Mouse (Mus musculus) heart, embryonic 15.5 days (tissue): Measurements from ENCODE around the gene Kansl3. TPM values are rescaled to one million over a fixed set of nuclear protein-coding genes. Genes with fewer than 3 reads are reported as not detected.

Source experiments
- ATAC-seq: fragments of 200-750 bp; cut with Nextera tagmentation; replicated peaks from 2 replicates; pipeline ENCODE4 v1.8.0; 2017; ENCODE audit warnings: low read depth, moderate TSS enrichment; ENCODE audit not compliant: insufficient number of reproducible peaks, insufficient read depth, low FRiP score
- H3K27ac ChIP-seq: fragments of 300-500 bp; sonication (generic); 2 replicates; pipeline ENCODE4 v1.5.1; 2015; ENCODE audit warnings: mild to moderate bottlenecking, inconsistent platforms
- H3K27me3 ChIP-seq: fragments of 300-500 bp; sonication (generic); 2 replicates; pipeline ENCODE4 v1.6.1; 2015; ENCODE audit warnings: inconsistent platforms
- H3K36me3 ChIP-seq: fragments of 300-500 bp; sonication (generic); 2 replicates; pipeline ENCODE4 v1.6.1; 2015; ENCODE audit warnings: mild to moderate bottlenecking, inconsistent platforms
- H3K4me1 ChIP-seq: fragments of 300-500 bp; sonication (generic); replicated peaks from 2 replicates; pipeline ENCODE4 v1.6.1; 2015; ENCODE audit warnings: inconsistent platforms
- H3K4me2 ChIP-seq: fragments of 300-500 bp; sonication (generic); 2 replicates; pipeline ENCODE4 v1.6.1; 2015; ENCODE audit warnings: inconsistent platforms, mild to moderate bottlenecking, moderate library complexity
- H3K4me3 ChIP-seq: fragments of 300-500 bp; sonication (generic); 2 replicates; pipeline ENCODE4 v1.5.1; 2015; ENCODE audit warnings: mild to moderate bottlenecking, inconsistent platforms
- H3K9ac ChIP-seq: fragments of 300-500 bp; sonication (generic); 2 replicates; pipeline ENCODE4 v1.6.1; 2015; ENCODE audit warnings: mild to moderate bottlenecking, inconsistent platforms
- H3K9me3 ChIP-seq: fragments of 300-500 bp; sonication (generic); replicated peaks from 2 replicates; pipeline ENCODE4 v1.6.1; 2016; ENCODE audit warnings: inconsistent platforms
- WGBS: fragments of 180-500 bp; shearing (Covaris S2); methylation state at CpG from one replicate; pipeline ENCODE4 v1.1.7; 2015; ENCODE audit warnings: mixed read lengths; 5-methylcytosine and 5-hydroxymethylcytosine counted together
- polyA plus RNA-seq: library from polyadenylated mRNA; unstranded; fragments of >200 nt; fragmentation: Nextera tagmentation; extraction: Ambion mirVana; gene quantifications from 2 replicates; pipeline ENCODE4 v1.2.1, GENCODE M21; 2015

The Kansl3 gene
- polyA plus RNA-seq: 39.4 and 44.2 TPM in 2 replicates

- Histone ChIP-seq H3K9me3 (no peaks in the 10 kb centered on the region), H3K4me3 (peak within 1 kb of the TSS; percentile 95), H3K4me2 (peak within 1 kb of the TSS; percentile 63), H3K27ac (peak within 1 kb of the TSS; percentile 88), H3K27me3 (no peaks in the 10 kb centered on the region), H3K9ac (peak within 1 kb of the TSS; percentile 95), H3K36me3 (peaks cover 12% of the 10 kb centered on the region), H3K4me1 (peaks cover 20% of the 10 kb centered on the region)
- whole genome bisulfite sequencing: 3% methylated on average over 61 of the region's 61 CpGs
- ATAC-seq: peak; percentile 77
These were observed at the start of gene Kansl3 for GRCm38 (mm10) chr1:36368969-36369645. Gene Kansl3 (minus strand): TSS chr1:36369181.

DNA sequence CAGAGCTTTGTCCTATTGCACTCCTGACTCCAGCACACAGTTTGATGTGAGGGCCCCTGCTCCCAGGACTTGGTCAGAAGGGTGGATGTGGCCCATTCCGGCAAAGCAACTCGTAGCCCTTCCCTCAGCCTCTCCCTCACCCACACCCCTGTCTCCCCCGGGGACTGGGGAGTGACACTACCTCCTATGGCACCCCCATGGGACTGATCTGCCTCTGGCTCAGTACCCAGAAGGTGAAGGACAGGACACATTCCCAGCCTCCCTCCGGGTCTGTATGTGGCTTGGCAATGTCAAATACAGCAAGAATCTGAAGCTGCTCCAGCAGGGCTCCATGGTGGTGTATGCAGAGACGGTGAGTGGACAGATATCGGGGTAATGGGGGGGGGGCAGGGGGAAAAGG is 35.5 kb upstream of the Kansl3 start:
- H3K27me3 ChIP-seq: no peaks in the 10 kb centered on the region
- no peak overlapping the region for H3K4me2 ChIP-seq
- H3K4me3 ChIP-seq: no peak overlapping the region
- no peak overlapping the region for H3K9ac ChIP-seq
- no peak overlapping the region for H3K27ac ChIP-seq
- 60% methylated on average over 6 of the region's 6 CpGs for WGBS
- H3K9me3 ChIP-seq: no peaks in the 10 kb centered on the region
- ATAC-seq: no peak
- H3K4me1 ChIP-seq: no peaks in the 10 kb centered on the region
- H3K36me3 ChIP-seq: no peaks in the 10 kb centered on the region

- Histone ChIP-seq H3K9ac (no peak overlapping the region), H3K4me3 (no peak overlapping the region), H3K27me3 (no peaks in the 10 kb centered on the region), H3K27ac (no peak overlapping the region), H3K36me3 (no peaks in the 10 kb centered on the region), H3K9me3 (no peaks in the 10 kb centered on the region), H3K4me2 (no peak overlapping the region), H3K4me1 (no peaks in the 10 kb centered on the region)
- ATAC-seq: no peak
- WGBS: 72% methylated on average over 4 of the region's 4 CpGs
These were observed 32.5 kb upstream of the Kansl3 start for GRCm38 (mm10) chr1:36401509-36401908.

- H3K9me3 ChIP-seq: no peaks in the 10 kb centered on the region
- no peak overlapping the region for H3K4me2 ChIP-seq
- no peak for ATAC-seq
- H3K36me3 ChIP-seq: no peaks in the 10 kb centered on the region
- no peak overlapping the region for H3K27ac ChIP-seq
- H3K27me3 ChIP-seq: no peaks in the 10 kb centered on the region
- no peak overlapping the region for H3K9ac ChIP-seq
- no peak overlapping the region for H3K4me3 ChIP-seq
- 21% methylated on average over 6 of the region's 6 CpGs for WGBS
- H3K4me1 ChIP-seq: 0 out of 2 replicates have a peak, but pooled peaks cover 5% of the 10 kb centered on the region
These were observed 28.1 kb upstream of the Kansl3 start for GRCm38 (mm10) chr1:36397041-36397440.

GRCm38 (mm10) chr1:36379582-36379981 is 10.6 kb upstream of the Kansl3 start:
- Histone ChIP-seq H3K4me2 (no peak overlapping the region), H3K9ac (no peak overlapping the region), H3K4me1 (no peaks in the 10 kb centered on the region), H3K27me3 (no peaks in the 10 kb centered on the region), H3K9me3 (no peaks in the 10 kb centered on the region), H3K27ac (no peak overlapping the region), H3K36me3 (no peaks in the 10 kb centered on the region), H3K4me3 (no peak overlapping the region)
- ATAC-seq: no peak
- WGBS: 67% methylated on average over 4 of the region's 4 CpGs

GRCm38 (mm10) chr1:36378880-36379279 is 9.9 kb upstream of the Kansl3 start:
- H3K27ac ChIP-seq: no peak overlapping the region
- 61% methylated on average over 6 of the region's 6 CpGs for WGBS

GRCm38 (mm10) chr1:36371934-36372845 is 3.2 kb upstream of the Kansl3 start, which contains the start of gene Fer1l5:
Gene Fer1l5 (plus strand): TSS chr1:36372291.
- H3K9me3 ChIP-seq: no peaks in the 10 kb centered on the region
- H3K27ac ChIP-seq: no peak within 1 kb of the TSS
- no peaks in the 10 kb centered on the region for H3K36me3 ChIP-seq
- ATAC-seq: no peak
- no peak within 1 kb of the TSS for H3K4me3 ChIP-seq
- H3K4me1 ChIP-seq: peaks cover 13% of the 10 kb centered on the region
- H3K27me3 ChIP-seq: no peaks in the 10 kb centered on the region
- H3K4me2 ChIP-seq: no peak within 1 kb of the TSS
- no peak within 1 kb of the TSS for H3K9ac ChIP-seq
- WGBS: 65% methylated on average over 10 of the region's 10 CpGs

More at GRCm38 (mm10) chr1:36378880-36379279, 9.9 kb upstream of the Kansl3 start:
- Histone ChIP-seq H3K27me3 (no peaks in the 10 kb centered on the region), H3K9me3 (no peaks in the 10 kb centered on the region), H3K36me3 (no peaks in the 10 kb centered on the region), H3K9ac (no peak overlapping the region), H3K4me2 (no peak overlapping the region), H3K4me3 (no peak overlapping the region), H3K4me1 (no peaks in the 10 kb centered on the region)
- no peak for ATAC-seq

- no peak overlapping the region for H3K27ac ChIP-seq
- no peak overlapping the region for H3K4me2 ChIP-seq
- H3K4me1 ChIP-seq: peaks cover 19% of the 10 kb centered on the region
- H3K36me3 ChIP-seq: peaks cover under 1% of the 10 kb centered on the region; the same call in 1 of the 2 replicates
- no peak for ATAC-seq
- H3K27me3 ChIP-seq: no peaks in the 10 kb centered on the region
- 78% methylated on average over 6 of the region's 6 CpGs for WGBS
- no peak overlapping the region for H3K4me3 ChIP-seq
- no peak overlapping the region for H3K9ac ChIP-seq
- no peaks in the 10 kb centered on the region for H3K9me3 ChIP-seq
These were observed 1.9 kb upstream of the Kansl3 start for GRCm38 (mm10) chr1:36370918-36371317.

DNA sequence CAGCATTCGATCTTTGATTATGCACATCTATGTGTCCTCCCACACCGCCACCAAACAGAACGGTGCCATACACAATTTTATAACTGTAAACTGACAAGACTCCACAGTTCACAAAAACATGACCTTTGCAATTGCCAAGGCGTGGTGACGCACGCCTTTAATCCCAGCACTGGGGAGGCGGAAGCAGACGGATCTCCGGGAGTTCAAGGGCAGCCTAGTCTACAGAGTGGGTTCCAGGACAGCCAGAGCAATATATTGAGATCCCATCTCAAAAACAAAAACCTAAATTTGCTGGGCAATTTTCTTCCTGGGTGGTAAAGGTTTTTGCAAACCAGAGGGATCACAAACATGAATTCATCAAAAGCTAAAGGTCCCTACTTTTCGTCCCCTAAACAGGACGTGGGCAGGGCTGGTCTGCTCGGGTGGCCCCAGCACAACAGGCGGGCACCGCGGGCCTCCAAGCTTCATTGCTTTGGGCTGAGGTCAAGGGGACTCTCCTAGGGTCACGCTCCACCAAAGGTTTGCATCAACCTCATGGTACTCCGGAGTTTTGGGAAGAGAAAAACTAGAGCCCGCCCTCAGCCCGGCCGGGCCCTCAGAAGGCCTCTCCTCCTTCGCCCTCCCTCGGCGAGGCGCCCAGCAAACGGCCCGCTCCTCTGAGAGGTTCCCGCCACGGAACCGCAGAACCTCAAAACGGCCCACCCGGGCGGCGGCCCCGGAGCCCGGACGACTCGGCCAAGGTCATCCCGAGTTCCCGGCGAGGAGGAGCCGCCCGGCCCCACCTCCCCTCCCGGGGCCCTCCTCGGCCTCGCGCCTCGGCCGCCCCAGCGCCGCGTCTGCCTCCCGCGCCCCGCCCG is 641 bp downstream of the Kansl3 start:
- peak overlapping the region; percentile 63 for H3K4me2 ChIP-seq

DNA sequence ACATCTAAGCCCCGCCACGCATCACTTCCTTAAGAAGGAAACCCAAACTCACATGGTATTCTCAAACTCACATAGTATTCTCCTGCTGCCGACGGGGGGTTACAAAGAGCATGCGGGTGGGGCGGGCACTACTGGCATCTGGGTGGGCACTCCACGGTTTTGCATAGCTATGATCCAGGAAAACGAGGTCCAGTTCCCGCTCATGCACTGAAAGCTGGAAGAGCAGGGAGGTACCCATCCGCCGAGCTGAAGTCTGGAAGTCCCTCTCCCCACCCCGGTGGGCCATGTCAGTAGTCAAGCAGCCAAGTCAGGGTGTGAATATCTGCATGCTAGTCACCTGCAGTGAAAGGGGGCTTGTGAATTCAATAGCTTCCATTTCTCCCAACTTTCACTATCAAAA is 1.3 kb downstream of the Kansl3 start:
- Histone ChIP-seq H3K4me1 (peaks cover 20% of the 10 kb centered on the region), H3K4me3 (peak overlapping the region; percentile 95), H3K36me3 (peaks cover 25% of the 10 kb centered on the region), H3K9me3 (no peaks in the 10 kb centered on the region), H3K27ac (no peak overlapping the region), H3K27me3 (no peaks in the 10 kb centered on the region), H3K9ac (peak overlapping the region; percentile 95; the same call in 1 of the 2 replicates), H3K4me2 (peak overlapping the region; percentile 63)
- 36% methylated on average over 12 of the region's 12 CpGs for WGBS
- ATAC-seq: no peak

More for the DNA sequence above, 641 bp downstream of the Kansl3 start:
- Histone ChIP-seq H3K27me3 (no peaks in the 10 kb centered on the region), H3K9ac (peak overlapping the region; percentile 95), H3K4me1 (peaks cover 20% of the 10 kb centered on the region), H3K9me3 (no peaks in the 10 kb centered on the region), H3K4me3 (peak overlapping the region; percentile 95), H3K36me3 (peaks cover 20% of the 10 kb centered on the region), H3K27ac (peak overlapping the region; percentile 88)
- ATAC-seq: peak; percentile 82
- 3% methylated on average over 52 of the region's 55 CpGs for WGBS
